Mouse (Mus musculus) layer of hippocampus, adult 9-10 months (tissue): ENCODE results near the gene Olfr671.
"Not testable (repeated sequence)": the region's sequence is repeated elsewhere in the genome, so short reads cannot be mapped to it uniquely, and the experiment has no call there.

ENCODE experiments used
- DNase-seq: peaks from one replicate; pipeline ENCODE4 v3.0.0; 2022; ENCODE audit warnings: low spot score

Gene Olfr671

DNA sequence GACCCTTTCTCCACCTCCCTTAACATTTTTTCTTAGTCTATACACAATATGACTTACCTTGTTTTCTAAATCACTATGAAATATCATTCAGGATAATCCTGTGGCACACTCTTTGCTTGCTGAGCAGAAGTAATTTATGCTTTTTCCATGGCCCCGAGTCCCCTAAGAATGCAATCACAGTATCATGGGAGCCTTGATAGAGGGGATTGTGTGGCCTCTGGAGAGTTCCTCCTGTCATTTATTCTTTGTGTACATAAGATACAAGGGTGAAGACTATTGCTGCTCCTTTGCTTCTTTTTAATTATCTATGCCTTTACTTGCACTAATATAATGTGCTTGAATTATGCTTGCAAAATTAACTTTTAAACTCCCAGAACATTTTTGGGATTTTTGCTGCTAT, at the start of gene Olfr671:
TSS of gene Olfr671 (minus strand) at position 101 of the 400 bp plus-strand sequence.
- no peak for DNase-seq

- no peak for DNase-seq
These were observed 49.4 kb upstream of the Olfr671 start, which contains the start of gene Olfr675 for GRCm38 (mm10) chr7:105028360-105028759. TSS of gene Olfr675 (minus strand) at chr7:105028460.

- no peak for DNase-seq
These were observed 43.6 kb upstream of the Olfr671 start for GRCm38 (mm10) chr7:105022530-105022929.

GRCm38 (mm10) chr7:105001929-105002328, 23.0 kb upstream of the Olfr671 start, which contains the start of gene Olfr672:
TSS of gene Olfr672 (minus strand) at chr7:105002029.
- no peak for DNase-seq

- DNase-seq, result not testable (repeated sequence)
These were observed 6.4 kb downstream of the Olfr671 start for GRCm38 (mm10) chr7:104972507-104972906.

GRCm38 (mm10) chr7:104962520-104962919, 16.4 kb downstream of the Olfr671 start, which contains the start of gene Olfr670:
TSS of gene Olfr670 (minus strand) at chr7:104962620.
- DNase-seq, result no peak

- DNase-seq, result not testable (repeated sequence)
These were observed 28.7 kb downstream of the Olfr671 start for GRCm38 (mm10) chr7:104950234-104950633.

DNA sequence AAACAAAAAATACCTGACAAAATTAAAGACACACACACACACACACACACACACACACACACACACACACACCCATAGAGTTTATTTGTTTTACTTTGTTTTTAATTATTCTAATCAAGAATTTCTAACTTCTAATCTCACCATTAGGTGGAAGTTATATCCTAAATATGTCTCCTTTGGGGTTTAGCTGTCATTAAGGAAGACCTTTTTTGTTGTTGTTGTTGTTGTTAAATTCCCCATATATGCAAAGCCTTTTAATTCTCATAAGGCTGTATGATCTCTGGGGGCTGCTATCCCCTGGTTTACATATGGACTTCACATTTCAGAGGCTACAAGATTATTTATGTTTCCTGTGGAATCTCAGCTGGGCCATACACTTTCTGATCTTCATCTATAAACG, 45.0 kb downstream of the Olfr671 start, which contains the start of gene Olfr669:
TSS of gene Olfr669 (plus strand) at position 301 of the 400 bp plus-strand sequence.
- DNase-seq, result no peak

GRCm38 (mm10) chr7:104927957-104928356, 51.0 kb downstream of the Olfr671 start, which contains the start of gene Olfr668:
TSS of gene Olfr668 (minus strand) at chr7:104928057.
- no peak for DNase-seq
